Mouse (Mus musculus): ENCODE measurements around the gene Rap1gap2.
"Not testable (repeated sequence)": the region's sequence is repeated elsewhere in the genome, so short reads cannot be mapped to it uniquely, and the experiment has no call there.

The Rap1gap2 gene

DNA sequence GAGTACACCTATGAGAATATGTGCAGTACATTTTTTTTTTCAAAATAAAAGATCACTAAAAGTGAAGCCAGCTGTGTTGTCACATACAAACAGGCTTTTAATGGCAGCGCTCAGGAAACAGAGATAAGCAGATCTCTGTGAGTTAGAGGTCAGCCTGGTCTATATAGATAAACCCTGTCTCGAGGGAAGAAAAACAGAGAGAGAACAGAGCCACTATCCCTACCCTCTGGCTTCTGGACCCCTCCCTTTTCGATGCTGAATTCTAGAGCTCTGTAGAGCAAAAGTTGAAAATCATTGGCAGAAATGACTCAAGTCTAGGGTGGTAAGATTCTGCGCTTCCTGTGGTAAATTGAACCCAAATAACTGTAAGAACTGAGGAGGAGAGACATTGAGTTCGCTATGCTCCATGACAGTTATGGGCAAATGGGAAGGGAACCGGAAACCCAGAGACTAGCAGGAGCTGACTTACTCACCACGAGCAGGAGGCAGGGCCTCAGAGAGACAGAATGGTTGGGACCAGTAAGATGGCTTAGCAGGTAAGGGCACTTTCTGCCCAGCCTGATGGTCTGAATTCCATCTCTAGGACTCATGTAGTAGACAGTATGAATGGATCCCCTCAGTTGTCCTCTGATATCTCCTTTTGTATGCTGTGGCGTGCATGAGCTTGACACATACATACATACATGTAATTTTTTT, 11.4 kb upstream of the Rap1gap2 start:
- no peak for DNase-seq (ENCODE audit: extremely low spot score, low read depth, low spot score)

DNA sequence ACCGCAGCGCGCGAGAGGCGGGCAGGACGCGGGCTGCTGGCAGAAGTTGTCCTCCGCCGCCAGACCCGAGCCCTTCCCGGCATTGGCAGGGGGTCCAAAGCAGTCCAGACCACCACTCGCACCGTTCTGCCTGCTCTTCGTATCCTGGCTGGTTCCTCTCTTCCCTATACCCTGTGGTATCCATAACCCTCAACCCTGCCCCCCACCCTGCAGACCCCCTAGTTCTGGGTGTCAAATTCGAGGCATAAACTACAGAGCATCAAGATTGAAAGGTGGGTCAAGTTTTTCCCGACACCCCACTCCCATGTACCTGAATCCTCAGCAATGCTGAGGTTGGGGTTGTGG, 9.2 kb upstream of the Rap1gap2 start:
- no peak for DNase-seq (ENCODE audit: extremely low spot score, low read depth, low spot score)

DNA sequence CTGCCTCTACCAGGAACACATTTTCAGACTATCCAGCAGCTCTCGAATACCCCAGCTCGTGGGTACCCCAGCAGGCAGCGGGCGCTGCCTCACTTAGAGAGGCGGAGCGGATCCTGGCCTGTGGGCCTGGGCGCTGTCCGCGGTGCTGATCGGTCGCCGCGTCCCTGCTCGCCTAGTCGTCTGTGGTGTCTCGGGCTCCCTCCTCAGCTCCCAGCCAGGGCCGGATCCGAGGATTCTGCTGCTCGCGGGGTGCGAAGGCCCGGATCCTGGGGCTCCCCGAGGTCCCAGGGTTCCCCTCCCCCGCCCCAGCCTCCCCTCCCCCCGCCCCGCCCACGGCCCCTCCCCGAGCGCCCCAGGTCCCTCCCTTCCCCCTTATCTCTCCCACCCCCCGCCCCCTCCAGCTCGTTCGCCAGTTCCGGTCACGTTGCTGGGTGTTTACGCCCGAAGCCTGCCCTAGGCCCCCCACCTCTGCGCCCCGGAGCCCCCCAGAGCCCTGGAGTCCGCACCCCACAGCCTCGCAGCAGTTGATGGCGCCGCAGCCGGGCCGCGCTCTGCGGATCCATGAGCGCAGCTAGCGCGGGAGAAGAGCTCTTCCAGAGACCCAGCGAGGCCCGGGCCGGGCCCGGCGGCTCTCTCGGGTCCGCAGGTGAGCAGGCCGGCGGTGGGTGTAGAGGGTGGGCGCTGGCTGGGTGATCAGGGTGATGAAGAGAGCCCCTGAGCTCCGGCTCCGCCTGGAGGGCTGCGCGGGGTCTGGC, 8.7 kb upstream of the Rap1gap2 start, which contains the start of gene Ccdc92b:
TSS of gene Ccdc92b (plus strand) at position 405 of the 755 bp plus-strand sequence.
- peak; percentile 49 for DNase-seq (ENCODE audit: extremely low spot score, low read depth, low spot score)

DNA sequence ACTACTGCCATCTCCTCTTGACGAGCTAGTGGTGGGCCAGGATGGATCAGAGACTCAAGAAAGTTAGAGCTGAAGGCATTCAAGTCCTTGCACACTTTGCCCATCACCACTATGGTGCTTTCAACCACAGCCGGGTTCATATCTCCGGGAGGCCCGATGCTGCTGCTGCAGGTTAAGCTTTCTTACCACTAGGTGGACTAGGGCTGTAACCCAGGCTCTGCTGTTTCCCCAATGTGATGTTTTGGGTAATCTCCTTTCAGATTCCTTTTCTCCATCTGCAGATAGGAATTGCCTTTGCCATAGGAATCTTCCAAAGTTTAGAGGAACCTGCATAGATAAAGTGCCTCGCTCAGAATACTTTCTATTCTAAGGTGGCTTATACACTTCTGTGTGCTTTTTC, 4.9 kb upstream of the Rap1gap2 start:
- DNase-seq (ENCODE audit: extremely low spot score, low read depth, low spot score), result no peak

DNA sequence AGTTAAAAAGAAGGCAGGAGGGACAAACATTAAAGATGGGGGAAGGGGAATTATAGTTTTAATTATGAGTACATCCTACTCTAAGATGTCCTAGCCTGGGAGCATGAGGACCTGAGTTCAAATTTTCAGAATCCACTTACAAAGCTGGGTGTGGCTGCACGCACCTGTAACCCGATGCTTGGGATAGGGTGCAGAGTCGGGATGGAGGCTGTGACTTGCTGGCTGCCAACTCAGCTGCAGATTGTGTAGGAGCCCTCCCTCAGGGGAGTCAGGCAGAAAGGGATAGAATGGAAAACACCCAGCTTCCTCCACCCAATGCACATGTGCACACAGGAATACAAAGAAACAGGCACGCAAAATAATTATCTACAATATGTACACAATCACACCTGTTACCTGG, 2.7 kb upstream of the Rap1gap2 start:
- no peak for DNase-seq (ENCODE audit: extremely low spot score, low read depth, low spot score)

DNA sequence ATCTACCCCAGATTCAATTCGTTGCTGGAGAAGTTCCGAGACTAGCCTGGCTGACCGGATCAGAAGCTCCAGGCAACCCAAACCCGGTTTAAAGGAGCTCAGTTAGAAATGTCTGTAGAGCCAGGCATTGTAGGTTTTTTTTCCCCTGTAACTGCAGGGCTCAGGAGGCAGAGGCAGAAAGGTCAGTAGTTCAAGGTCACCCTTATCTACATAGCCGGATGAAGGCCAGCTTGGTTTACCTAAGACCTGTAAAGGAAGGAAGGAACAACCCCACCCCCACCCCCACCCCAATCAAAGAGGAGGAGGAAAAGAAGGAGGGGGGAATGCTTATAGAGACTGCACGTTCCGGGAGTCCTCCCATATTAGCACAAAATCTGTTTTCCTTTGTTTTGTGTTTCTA, 722 bp upstream of the Rap1gap2 start:
- DNase-seq (ENCODE audit: extremely low spot score, low read depth, low spot score), result no peak

DNA sequence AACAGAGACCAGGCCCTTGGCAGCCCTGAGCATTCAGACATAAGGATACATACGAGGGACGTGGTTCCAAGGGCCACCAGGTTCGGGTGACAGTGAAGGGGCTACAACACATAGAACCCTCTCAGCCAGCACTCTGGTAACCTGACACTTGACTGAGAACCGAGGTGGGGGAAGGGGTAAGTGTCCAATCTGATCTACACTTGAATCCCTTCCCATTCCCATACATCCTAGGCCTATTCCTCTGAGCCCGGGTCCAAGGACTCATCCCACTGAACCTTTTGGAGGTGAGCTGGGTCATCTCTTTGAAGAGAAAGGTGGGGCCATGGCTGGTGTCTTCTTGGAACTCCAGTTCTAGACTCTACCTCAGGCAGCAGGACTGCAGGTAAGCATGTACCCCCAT, 647 bp downstream of the Rap1gap2 start:
- DNase-seq (ENCODE audit: extremely low spot score, low read depth, low spot score), result no peak

DNA sequence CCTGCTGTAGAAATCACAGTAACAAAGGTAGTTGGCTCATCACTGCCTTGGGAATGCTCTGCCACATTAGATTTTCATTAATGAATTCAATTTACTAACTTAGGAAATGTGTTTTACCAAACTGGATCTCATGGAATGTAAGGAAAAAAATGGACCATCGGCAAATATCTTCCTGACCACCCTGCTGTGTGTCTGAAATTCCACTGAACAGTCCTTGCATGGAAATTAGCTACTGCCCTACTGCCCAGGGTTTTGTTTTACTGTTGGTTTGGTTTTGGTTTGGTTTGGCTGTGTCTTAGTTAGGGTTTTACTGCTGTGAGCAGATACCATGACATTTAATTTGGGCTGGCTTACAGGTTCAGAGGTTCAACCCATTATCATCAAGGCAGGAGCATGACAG, 8.4 kb downstream of the Rap1gap2 start:
- DNase-seq (ENCODE audit: extremely low spot score, low read depth, low spot score), result no peak

DNA sequence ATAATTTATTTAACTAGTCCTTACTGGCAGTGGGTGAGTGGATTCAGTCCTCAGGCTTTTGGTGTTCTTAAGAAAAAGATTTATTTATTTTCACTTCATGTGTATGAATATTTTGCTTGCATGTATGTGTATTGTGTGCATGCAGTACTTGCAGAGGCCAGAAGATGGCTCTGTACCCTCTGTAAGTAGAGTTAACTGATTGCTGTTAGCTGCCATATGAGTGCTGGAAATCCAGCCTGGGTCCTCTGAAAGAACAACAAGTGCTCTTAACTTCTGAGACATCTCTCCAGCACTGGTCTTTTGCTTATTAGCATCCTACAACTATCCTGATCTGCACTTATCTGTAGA, 12.8 kb downstream of the Rap1gap2 start:
- DNase-seq (ENCODE audit: extremely low spot score, low read depth, low spot score), result no peak

DNA sequence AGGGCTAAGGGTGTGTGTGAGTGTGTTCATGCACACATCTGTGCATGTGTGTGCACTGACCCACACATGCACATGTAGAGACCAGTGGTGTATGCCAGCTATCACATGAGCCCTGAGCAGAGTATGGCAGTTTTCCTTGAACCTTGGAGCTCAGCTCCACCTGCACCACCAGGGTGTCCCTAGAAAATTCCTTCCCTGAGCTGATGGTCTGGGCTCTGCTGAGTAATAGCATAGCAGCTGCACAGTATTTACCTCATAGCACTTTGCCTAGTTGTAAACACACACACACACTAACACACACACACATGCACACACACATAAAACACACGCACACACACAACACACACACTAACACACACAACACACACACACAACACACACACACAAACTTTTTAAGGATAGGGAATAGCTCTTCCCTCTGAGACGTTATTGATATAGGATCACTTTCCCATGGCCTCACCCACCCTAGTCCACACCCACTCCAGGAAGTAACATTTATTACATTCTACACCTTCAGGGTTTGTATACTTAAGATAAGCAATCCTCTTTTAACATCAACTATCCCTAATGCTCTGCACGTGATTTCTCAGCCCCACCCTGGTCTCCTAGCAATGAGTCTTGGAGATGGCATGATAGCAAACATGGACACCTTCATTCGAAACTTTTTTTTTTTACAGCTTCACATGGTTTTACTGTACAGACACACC, 13.3 kb downstream of the Rap1gap2 start:
- no peak for DNase-seq (ENCODE audit: extremely low spot score, low read depth, low spot score)

DNA sequence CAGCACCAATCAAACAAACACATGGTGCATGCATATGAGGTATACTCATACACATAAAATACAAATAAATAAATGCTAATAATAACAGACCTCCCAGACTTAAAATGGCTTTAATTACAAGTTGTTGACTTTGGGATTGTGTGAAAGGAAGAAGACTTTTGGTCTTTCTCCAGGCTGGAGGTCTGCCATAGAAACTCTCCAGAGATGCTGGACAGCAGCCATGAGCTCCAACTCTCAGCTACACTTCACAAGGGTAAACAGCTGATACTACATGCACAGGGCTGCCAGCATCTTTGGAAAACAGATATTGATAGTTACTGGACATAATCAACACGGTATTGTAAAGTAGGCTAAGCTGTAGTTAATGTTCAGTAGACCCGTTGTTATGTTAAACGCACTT, 18.5 kb downstream of the Rap1gap2 start:
- DNase-seq (ENCODE audit: extremely low spot score, low read depth, low spot score), result no peak

DNA sequence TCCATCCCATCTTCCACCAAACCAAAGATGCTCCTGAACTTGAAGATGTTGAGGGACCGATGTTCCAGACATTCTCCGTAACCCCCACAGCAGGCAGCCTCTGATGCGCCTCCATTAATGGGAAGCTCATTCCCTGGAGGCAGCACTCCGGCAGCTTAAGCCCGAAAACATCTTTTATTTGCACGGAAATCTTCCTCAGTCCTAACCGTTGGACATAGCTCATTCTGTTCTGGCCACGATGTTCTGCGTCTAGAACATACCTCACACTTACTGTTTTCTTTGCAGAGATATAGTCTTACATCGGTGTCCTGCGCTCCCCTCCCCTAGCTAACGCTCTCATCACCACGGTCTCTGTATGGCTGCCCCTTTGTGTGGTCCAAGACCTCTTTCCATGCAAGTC, 20.0 kb downstream of the Rap1gap2 start:
- no peak for DNase-seq (ENCODE audit: extremely low spot score, low read depth, low spot score)

DNA sequence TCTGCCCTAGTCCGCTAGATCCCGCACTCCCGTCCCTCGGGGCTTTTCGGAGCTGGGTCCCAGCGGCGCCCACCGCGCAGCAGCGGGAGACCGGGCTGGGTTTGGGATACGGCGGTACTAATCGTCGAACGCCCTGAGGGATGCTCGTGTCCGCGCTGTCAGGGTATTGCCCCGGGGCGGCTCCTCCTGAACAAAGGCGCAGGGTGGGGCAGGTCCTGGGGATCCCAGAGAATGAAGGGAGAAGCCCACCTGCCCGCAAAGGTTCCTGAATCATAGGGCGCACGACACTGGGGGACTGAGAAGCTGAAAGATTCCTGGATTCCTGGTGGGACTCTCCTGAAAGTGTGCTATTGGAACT, 20.5 kb downstream of the Rap1gap2 start:
- DNase-seq (ENCODE audit: extremely low spot score, low read depth, low spot score), result no peak

DNA sequence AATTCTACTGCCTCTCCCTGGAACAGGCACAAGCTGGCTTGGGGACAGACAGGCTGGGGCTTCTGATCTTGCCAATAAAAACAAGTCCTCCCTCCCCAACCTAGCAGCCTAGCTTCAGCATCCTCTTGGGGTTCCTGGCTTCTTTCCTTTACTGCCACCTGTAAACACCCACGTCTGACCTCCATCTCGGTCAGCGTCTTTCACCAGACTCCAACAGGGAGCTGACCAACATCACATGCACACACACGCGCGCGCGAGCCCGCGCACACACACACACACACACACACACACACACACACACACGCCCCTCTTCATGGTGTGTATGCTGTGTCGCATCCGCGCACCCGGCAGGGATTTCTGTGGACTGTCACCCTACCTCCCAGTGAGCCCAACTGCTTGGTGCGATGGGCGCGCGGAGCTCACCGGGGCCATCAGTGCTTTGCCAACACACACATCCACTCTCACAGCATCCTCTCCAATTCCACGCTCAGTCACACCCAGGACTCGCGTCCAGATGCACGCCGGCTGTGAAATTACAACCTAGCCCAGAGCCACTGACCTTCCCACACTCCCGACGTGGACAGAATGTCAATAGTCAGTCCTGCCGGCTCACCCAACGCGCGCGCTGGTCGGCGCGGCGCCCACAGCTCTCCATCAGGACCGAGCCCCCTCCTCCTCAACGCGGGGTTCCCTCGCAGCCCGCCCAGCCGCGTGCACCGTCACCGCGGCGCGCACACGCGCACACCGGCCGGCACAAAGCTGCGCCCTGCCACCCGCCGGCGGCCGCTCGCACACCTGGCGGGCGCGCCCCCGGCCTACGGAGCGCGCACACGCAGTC, 21.1 kb downstream of the Rap1gap2 start:
- no peak for DNase-seq (ENCODE audit: extremely low spot score, low read depth, low spot score)

DNA sequence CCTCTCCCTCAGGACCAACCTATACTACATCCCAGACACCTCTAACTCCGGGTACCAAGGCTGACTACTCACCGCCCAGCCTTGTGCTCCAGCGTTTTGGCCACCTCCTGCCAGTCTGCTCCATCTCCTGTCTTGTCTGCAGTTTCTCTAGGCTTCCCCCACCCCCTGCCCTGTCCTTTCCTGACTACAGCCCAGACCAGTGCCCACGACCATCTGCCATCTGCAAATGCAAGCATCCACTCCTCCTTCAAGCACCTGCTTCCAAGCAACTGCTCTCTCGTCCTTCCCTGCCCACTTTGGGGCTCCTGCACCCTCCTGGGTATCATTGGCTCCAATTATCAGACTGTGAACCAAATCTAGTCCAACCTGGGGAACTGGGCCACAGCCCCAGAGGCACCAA, 24.3 kb downstream of the Rap1gap2 start:
- DNase-seq (ENCODE audit: extremely low spot score, low read depth, low spot score), result no peak

DNA sequence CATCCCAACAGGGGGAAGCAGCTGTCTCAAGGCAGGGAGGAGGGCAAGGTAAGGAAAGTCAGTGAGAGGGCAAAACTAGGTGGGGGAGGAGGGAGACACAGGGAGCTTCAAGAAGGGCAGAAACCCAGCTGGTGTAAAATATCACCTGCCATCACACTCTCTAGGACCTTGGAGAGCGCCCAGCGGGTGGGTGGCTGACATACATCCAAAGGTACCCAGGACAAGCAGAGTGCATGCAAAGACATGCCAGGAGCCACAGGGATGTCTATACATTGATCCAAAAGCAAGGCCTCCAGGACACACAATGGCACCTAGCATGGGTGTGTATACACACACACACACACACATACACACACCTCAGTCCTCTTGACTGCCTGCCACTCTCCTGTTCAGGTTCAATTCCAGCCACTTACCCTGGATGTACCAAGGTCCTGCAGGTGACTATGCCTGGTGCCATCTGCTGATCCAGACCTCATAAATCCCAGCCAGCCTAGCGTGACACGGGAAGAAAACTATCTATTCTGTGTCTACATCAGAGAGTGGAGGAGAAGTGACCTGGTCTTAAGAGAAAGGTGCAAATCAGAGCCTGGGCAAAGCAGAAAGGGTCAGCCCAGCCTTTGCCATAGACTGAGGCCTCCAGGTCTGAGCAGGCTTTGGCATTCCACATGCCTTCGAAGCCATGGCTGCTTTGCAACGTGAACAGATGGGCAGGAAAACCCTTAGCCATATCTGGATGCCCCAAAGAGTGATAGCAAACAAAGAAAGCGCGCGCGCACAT, 25.6 kb downstream of the Rap1gap2 start:
- DNase-seq (ENCODE audit: extremely low spot score, low read depth, low spot score), result no peak

DNA sequence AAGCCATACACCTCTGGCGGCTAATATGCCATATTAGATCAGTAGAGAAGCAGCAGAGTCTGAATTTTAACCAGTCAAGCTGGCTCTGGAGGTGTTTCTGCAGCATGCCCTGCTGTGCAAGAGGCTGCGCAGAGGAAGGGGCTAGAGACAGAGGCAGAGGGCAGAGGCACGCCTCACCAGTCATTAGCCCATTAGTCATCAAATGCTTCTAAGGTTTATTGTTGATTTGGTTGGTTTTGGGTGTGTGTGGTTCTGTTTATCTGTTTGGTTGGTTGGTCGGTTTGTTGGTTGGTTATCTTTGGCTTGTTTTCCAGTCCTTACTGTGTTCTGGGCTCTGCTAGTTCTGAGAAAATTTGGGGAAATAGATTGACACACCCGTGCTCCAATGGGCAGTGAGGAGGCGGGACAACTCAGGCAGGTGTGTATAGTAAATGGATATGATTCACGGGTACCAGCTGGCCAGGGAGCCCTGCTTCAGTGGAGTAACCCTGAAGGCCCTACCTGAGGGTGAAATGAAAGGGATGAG, 26.8 kb downstream of the Rap1gap2 start:
- DNase-seq (ENCODE audit: extremely low spot score, low read depth, low spot score), result no peak

DNA sequence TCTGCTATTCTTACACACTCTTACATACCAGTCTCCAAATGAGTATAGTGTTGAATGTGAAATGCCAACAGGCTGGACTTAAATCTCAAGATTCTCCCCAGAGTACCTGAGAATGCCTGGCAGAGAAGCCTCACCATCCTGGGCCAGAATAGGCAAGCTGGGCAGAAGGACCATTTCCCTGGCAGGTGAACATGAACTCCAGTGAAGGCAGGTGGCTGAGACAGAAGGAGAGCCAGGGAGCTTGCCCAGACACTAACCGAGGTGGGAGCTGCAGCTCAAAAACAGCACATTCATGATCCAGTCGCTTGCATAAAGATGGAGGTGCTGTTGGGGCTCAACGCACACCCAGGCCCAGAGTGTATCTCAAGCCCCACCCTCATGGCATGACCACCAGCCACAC, 28.3 kb downstream of the Rap1gap2 start:
- no peak for DNase-seq (ENCODE audit: extremely low spot score, low read depth, low spot score)

DNA sequence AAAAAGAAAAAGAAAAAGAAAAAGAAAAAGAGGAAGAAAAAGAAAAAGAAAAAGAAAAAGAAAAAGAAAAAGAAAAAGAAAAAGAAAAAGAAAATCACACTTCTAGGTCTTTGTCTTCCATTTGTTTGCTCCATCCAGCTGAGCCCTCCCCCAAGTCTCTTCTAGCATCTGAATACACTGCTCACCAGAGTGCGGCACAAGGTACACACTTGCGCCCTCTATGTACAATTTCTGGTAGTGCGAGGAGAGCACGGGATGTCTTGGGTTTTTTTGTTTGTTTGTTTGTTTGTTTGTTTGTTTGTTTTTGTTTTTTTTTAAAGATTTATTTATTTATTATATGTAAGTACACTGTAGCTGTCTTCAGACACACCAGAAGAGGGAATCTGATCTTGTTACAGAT, 29.4 kb downstream of the Rap1gap2 start:
- DNase-seq (ENCODE audit: extremely low spot score, low read depth, low spot score), result not testable (repeated sequence)

DNA sequence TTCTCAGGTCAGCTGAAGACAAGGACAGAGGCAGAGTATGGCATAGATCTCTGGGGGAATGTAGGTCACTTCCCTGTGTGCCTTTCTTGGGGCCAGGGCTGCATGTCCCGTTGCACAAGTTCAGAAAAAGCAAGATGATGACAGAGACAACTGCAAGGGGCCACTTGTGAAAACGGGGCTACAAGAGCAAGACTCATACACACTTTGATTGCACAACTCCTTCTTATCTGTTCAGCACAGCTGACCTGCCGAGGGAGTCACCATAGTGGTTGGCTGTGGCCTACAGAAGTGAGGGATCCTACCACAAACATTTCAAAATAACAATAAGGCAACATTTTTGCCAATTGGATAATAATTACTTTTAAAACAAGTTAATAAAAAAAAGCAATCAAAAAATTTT, 33.6 kb downstream of the Rap1gap2 start:
- no peak for DNase-seq (ENCODE audit: extremely low spot score, low read depth, low spot score)
